Mouse (Mus musculus) MN1 (cell line): Measurements from ENCODE around the gene Tube1.

ENCODE experiments used
- DNase-seq: peaks from one replicate; pipeline ENCODE4 v3.0.0-alpha.2; 2016; ENCODE audit warnings: low spot score

Tube1 gene

GRCm38 (mm10) chr10:39133462-39134310, at the start of gene Tube1, which contains the start of gene Fam229b:
Gene Tube1, plus strand, starts transcription at chr10:39133976.
Gene Fam229b, minus strand, starts transcription at chr10:39133914.
- DNase-seq: peak; percentile 99

- DNase-seq: peak; percentile 78
These were observed 36.8 kb upstream of the Tube1 start for GRCm38 (mm10) chr10:39096981-39097380.

- DNase-seq: no peak
These were observed 35.0 kb upstream of the Tube1 start for GRCm38 (mm10) chr10:39098746-39099145.

GRCm38 (mm10) chr10:39104803-39105449, 28.9 kb upstream of the Tube1 start:
- DNase-seq: no peak

- no peak for DNase-seq
These were observed 27.4 kb upstream of the Tube1 start for GRCm38 (mm10) chr10:39106413-39106812.

GRCm38 (mm10) chr10:39106935-39107334, 26.8 kb upstream of the Tube1 start:
- DNase-seq: no peak

- DNase-seq: no peak
These were observed 24.8 kb upstream of the Tube1 start for GRCm38 (mm10) chr10:39108837-39109488.

GRCm38 (mm10) chr10:39109489-39109874, 24.3 kb upstream of the Tube1 start:
- no peak for DNase-seq

GRCm38 (mm10) chr10:39121412-39121811, 12.4 kb upstream of the Tube1 start:
- peak; percentile 63 for DNase-seq

- no peak for DNase-seq
These were observed 4.0 kb downstream of the Tube1 start for GRCm38 (mm10) chr10:39137766-39138165.

- DNase-seq: no peak
These were observed 5.0 kb downstream of the Tube1 start for GRCm38 (mm10) chr10:39138761-39139160.

GRCm38 (mm10) chr10:39140843-39141242, 7.1 kb downstream of the Tube1 start:
- no peak for DNase-seq

GRCm38 (mm10) chr10:39141401-39141800, 7.6 kb downstream of the Tube1 start:
- no peak for DNase-seq

GRCm38 (mm10) chr10:39142216-39142615, 8.4 kb downstream of the Tube1 start:
- DNase-seq: no peak

GRCm38 (mm10) chr10:39156719-39157118, 22.9 kb downstream of the Tube1 start:
- no peak for DNase-seq

GRCm38 (mm10) chr10:39157321-39157720, 23.5 kb downstream of the Tube1 start:
- no peak for DNase-seq

- DNase-seq: no peak
These were observed 24.5 kb downstream of the Tube1 start for GRCm38 (mm10) chr10:39158306-39158705.

GRCm38 (mm10) chr10:39161406-39161805, 27.6 kb downstream of the Tube1 start:
- DNase-seq: no peak

GRCm38 (mm10) chr10:39162666-39163484, 29.1 kb downstream of the Tube1 start:
- DNase-seq: no peak

- no peak for DNase-seq
These were observed 29.9 kb downstream of the Tube1 start, which contains the start of gene Ccn6 for GRCm38 (mm10) chr10:39163694-39164093. Gene Ccn6, minus strand, starts transcription at chr10:39163794.

- DNase-seq: peak; percentile 36
These were observed 31.9 kb downstream of the Tube1 start for GRCm38 (mm10) chr10:39165632-39166115.

- no peak for DNase-seq
These were observed 33.8 kb downstream of the Tube1 start for GRCm38 (mm10) chr10:39167611-39168010.
